Mouse (Mus musculus): ENCODE measurements around the gene Igfbp1.
"Not testable (repeated sequence)": the region's sequence is repeated elsewhere in the genome, so short reads cannot be mapped to it uniquely, and the experiment has no call there.

Gene Igfbp1

DNA sequence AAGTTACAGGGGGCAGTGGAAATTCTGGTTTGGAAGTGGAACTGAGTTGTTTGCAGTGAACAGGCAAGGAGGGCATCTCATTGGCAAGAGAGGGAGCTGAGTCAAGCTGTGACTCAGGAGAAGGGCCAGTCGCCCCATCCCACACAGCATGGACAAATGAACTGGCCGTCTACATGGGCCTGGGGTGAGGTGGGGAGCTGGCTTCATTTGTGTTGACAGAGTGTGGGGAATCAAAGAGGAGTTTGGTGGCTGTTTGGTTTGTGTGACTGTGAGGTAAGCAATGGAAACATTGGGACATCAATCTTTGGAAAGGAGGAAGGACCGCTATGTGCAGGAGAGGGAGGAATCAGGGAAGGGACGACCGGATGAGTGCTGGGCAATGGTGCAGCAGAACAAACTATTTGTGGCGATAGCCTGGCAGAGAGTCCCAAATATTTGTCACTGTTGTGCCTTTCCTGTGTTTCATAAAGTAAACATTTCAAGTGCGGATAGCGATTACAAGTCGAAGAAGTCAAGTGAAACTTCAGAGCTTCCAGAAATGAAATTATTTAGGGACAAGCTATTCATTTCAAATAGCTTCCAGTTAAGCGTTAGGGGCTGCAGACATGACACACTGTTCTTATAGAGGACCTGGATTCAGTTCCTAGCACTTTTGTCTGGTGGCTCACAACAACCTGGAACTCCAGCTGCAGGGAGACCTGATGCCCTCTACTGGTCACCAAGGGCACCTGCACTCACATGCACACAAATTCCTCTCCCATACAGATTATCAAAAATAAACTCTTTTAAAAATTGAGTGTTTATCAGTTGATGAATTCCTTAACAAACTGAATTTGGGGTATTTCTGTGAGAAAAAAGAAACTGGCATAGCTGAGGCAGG, 2.9 kb upstream of the Igfbp1 start:
- peak; percentile 22 for DNase-seq (ENCODE audit: inconsistent ontology term)

DNA sequence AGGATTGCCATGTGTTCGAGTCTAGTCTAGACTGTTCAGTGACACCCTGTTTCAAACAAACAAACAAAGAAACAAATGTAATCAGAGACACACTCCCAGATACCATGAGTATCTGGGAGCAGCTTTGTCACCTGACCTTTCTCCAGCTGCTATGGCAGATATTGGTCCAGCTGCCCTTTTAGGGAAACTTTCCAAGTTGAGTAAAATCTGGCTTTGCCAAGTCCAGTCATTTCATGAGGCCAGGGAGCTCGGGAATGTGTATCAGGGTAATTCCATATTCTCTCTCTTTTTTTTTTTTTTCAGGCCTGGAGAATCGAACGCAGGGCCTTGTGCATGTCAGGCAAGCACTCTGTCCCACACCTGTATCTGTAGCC, 2.3 kb upstream of the Igfbp1 start:
- DNase-seq (ENCODE audit: inconsistent ontology term): no peak

DNA sequence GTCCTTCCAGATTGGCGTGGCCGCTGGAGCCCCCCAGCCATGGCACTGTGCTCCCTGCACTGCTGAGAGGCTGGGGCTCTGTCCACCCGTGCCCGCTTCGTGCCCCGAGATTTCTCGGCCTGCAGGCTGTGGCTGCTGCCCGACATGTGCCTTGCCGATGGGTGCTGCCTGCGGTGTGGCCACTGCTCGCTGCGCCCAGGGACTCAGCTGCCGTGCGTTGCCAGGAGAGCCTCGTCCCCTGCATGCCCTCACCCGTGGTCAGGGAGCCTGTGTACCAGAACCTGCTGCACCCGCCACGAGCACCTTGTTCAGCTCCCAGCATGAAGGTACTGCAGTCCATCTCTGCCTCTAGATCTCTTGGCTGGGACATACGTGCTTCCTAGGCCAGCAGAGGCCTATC, 424 bp downstream of the Igfbp1 start:
- no peak for DNase-seq (ENCODE audit: inconsistent ontology term)

DNA sequence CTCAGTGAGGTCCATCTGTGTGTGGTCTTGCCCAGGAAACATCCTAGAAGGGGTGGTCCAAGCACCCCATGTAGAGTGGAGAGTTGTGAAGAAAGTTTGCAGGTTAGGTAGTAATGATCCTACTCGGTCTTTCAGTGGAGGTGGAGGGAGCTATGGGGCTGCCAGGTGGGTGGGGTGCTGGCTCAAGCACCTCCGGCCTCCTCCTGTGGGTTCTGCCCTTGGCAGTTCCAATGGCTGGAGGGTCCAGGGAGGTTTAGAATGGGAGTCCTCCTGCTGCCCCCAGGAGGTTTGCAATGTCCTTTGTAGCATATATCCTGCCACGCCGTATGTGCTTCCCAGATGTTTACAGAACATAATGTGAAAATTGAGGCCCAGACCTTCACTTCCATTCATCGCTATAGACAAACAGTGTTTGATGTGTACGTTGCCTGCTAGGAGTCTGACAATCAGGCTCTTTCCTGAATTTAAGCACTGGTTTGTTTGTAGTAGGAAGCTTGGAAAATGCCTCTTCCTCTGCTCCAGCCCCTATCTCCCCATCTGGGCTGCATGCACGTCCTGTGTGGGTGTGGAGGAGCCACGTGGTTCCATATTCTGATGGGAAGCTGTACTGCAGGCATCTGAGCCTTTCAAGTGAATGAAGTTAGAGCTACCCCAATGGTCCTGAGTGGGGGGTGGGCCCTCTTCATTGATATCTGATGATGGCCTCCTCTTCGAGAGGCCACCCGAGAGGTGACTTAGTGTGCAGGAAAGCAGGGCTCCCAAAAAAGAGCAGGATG, 1.1 kb downstream of the Igfbp1 start:
- DNase-seq (ENCODE audit: inconsistent ontology term): no peak

DNA sequence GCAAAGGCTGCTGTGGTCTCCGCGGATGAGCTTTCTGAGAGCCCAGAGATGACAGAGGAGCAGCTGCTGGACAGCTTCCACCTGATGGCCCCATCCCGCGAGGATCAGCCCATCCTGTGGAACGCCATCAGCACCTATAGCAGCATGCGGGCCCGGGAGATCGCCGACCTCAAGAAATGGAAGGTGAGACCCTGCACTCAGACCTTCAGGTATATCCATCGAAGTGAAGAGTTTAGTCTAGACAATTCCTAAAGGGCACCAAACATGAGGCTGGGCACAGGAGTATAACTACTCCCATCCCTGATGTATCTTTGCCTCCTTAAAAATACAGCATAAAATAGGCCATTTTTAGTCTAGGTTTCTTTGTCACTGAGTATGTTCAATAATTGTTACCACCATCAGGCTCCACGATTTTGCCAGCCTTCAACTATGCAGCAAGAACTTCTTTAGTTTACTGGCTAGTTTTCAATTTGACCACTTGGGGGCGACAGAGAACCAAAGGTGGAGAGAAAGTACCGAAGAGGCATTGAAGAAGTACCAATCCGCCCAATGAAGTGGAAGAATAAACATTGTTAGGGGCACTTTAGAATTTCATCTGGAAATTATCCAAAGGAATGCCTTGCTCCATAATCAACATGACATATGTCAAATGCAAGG, 2.3 kb downstream of the Igfbp1 start:
- peak; percentile 48 for DNase-seq (ENCODE audit: inconsistent ontology term)

DNA sequence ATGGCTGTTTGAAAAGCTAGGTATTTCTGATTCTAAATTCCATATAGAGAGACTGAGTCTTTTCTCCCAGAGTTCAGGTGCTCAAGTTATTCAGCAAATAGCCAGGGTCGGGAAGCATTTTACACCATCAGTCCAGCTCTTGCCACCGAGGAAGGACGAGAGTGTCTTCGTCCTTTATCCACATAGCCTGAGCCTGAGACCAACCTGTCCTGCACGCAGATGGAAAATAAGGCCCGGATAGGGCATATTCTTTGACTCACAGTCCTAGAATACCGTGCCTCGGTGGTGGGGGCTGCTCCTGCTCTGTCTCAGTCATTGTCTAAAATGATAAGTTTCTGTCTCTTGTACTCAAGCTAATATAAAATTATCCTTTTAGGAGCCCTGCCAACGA, 2.8 kb downstream of the Igfbp1 start:
- no peak for DNase-seq (ENCODE audit: inconsistent ontology term)

DNA sequence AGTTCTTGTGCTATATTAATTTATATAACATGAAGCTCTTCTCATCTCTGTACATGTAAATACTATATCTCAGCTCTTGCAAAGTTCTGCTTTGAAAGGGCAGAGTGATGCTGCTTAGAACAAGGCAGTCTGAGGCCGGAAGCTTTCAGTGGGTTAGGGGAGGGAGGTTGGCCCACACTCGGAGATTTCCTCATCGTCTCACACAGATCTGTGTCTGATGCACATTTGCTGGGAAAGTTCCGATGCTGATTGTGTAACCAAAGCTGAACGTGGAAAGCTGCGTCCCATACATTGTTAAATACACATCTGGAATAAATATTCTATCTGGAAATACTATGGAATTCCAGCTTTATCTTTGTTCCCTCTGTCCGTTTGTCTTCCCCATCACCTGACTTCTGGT, 4.6 kb downstream of the Igfbp1 start:
- DNase-seq (ENCODE audit: inconsistent ontology term): no peak

DNA sequence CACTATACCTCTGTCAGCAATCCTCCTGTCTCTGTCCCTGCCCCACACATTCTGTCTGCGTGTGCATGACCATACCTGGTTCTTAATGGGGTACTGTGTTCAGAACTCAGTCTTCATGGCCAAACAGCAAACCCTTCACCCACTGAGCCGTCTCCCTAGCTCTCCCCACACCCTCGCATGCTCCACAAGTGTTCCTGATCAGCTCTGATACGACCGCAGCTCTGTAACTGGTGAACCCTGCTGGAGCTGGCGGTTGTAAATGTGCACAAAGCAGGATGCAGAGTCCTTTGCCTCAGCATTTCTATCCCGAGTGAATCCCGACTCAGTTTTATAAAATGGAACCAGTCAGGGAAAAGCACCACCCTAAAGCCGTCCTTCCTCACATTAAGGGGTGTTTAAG, 6.3 kb downstream of the Igfbp1 start:
- DNase-seq (ENCODE audit: inconsistent ontology term): no peak

DNA sequence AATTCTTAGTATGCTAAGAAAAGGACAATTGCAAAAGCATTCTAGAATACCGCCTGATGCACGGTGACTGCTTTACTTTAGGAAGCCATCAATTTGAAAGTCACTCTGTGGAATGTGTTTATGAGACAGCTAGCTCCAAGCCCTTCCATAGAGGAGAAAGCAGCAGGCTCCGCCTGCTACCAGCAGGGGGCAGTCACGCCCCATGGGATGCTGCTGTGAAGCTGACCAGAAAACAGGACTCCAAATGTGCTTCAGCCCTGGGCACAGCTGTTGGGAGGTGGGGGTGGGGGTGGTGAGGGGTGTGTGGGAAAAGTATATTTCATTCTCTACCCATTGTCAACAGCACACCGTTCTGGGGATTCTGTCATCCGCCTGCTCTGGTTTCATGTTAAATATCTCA, 12.8 kb downstream of the Igfbp1 start:
- DNase-seq (ENCODE audit: inconsistent ontology term): peak; percentile 70

DNA sequence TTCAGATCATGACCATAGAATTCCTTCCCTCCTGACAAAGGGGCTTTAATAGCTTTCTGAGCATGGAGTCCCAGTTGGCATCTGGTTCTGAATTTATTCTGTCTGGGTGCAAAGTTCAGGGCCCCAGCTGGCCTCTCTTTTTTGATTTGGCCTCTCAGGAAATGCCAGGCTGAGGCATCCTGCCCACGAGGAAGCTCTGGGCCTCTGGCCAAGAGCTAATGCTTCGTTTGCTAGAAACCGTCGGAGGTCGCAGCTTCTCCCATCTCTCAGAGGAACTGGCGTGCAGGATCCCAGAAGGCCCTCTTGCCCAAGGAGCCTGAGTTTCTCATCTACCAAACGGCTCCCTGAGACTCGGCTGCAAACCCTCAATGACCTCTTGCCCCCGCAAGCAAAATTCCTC, 13.6 kb downstream of the Igfbp1 start:
- DNase-seq (ENCODE audit: inconsistent ontology term): peak; percentile 63

DNA sequence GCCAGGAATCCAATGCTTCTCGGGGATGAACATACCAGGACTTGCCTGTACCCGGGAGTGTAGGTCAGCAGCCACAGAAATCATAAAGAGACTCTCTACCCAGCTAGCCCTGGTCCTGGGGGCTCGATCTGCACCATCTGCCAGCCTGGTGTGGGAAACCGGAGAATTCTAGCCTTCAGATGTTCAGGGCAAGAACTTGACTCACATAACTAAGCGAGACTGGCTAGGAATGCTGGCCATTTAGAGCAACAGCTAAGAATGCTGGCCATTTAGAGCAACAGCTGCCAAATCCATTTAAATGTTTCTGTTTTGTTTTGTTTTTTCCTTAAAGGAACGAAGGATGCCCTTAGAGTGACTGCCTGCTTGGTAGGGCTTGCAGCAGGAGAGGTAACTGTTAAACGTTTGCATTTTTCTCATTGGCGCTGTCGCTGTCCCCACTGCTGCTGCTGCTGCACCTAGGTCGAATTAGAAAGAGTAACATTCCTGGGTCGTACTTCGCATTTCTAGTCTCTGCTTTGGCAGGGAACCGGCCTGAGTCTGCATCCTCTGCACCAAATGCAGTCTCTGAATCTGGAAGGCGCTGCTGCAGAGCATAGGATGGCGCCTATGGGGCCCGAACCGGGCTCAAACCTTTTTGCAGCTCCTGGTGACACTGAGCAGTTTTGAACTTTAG, 14.7 kb downstream of the Igfbp1 start:
- DNase-seq (ENCODE audit: inconsistent ontology term): peak; percentile 71

DNA sequence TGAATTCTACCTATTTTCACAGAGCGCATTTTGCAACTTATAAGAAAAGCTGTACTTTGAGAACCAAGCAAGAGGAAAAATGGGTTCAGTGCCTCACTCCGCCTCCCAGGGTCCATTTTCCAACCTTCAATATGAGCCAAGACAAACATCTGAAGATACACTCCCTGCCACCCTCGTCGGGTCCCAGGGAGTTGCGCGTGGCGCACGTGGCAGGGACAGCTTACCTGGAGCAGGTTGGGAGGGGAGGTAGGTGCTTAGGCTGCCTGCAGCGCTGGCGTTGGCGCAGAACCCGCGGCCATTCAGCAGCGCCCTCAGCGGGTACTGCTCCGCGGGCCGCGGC, 15.5 kb downstream of the Igfbp1 start:
- DNase-seq (ENCODE audit: inconsistent ontology term): no peak

DNA sequence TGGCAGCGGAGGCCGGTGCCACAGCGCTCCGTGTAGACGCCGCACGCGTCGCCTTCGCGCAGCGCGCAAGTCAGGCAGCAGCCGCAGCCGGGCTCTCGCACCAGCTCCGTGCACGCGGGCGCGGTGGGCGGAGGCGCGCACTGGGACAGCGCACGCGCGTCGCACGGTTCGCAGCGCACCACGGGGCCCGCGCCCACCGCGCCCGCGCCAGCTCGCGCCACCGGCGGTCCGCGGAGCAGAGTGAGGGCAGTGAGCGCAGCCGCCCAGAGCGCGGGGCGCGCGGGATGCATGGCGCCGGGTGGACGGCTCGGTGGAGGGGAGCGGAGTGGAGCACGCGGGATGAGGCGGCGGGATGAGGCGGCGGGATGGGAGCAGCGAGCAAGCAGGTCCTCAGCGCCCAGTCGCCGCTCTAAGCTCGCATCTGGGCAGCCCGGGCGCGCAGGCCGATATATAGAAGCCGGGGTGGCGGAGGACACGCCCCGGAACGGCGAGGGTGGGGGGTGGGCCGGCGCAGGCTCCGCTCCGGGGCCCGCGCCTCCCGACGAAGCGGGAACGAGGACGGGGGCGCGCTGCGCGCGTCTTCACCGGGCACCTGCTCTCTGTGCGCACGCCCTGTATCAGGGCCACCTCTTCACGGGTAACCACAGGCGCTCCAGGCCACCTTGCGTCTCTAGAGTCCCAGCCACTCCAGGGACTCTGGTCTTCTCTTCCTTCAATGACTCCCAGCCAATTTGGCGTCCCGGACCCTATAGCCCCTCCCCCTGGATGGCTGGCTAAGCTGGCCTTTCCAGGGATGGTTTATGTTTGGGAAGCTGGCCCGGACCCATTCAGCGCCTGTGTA, 16.1 kb downstream of the Igfbp1 start, which contains the start of gene Igfbp3:
TSS of gene Igfbp3 (minus strand) at position 423 of the 841 bp plus-strand sequence.
- DNase-seq (ENCODE audit: inconsistent ontology term): peak; percentile 75

DNA sequence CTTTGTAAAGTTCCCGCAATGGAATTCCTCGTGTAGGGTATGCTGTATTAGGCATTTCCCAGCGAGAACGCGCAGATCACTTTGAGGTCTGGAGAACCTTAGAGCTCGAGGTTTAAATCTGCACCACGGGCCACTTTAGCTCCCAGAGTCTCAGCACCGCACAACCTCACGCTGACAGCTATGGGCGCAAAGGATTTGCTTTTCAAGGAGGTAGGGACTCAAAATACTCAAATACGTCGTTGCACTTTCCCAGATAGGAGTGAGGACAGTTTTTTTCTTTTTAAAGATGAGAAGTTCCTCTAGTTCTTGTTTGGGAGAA, 16.7 kb downstream of the Igfbp1 start:
- DNase-seq (ENCODE audit: inconsistent ontology term): no peak

DNA sequence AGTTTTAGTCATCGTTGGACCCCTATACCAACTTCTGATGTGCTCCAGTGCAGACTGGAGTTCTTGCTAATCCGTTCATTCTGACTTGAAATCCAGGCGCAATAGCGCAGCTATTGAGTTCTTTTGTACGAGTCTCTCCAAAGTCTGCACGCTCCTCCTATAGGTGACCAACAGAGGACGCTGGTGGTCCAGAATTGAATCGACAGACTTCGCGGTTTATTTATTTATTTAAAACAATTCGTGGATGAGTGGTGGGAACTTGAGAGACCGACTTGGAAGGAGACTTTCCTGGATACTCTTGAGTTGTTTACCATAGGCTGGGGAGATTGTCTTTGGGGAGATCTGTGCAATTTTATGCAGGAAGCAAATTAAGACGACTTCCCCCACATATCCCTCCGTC, 17.2 kb downstream of the Igfbp1 start:
- DNase-seq (ENCODE audit: inconsistent ontology term): peak; percentile 53

DNA sequence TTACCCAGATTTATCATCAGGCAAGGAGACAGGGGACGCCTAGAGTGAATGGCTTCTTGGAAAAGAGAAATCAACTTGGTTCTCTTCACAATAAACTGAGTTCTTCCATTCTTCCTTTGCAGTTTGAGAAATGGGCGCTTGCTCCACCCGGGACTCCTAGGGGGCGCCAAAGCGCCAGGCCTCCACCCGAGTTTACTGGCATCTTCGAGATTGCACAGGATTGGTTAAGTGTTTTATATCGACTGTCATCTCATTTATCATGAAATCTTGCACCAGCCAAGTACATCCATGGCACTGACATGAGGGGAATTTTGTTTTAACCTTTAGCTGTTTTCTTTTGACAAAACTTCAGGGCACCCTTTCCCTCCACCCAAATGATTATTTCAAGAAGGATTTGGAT, 18.1 kb downstream of the Igfbp1 start:
- DNase-seq (ENCODE audit: inconsistent ontology term): peak; percentile 53

DNA sequence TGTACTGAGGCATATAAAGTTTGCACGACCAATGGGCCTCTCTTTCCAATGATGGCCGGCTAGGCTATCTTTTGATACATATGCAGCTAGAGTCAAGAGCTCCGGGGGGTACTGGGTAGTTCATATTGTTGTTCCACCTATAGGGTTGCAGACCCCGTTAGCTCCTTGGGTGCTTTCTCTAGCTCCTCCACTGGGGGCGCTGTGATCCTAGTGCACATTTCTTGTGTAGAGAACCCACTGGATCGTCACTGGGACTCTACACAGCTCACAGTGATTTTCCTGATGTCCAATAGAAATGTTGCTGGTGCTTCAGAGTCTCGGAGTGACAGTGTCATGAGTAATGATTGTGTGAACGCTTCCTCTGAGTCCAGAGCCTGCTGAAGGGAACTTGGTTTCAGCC, 24.2 kb downstream of the Igfbp1 start:
- not testable (repeated sequence) for DNase-seq (ENCODE audit: inconsistent ontology term)

DNA sequence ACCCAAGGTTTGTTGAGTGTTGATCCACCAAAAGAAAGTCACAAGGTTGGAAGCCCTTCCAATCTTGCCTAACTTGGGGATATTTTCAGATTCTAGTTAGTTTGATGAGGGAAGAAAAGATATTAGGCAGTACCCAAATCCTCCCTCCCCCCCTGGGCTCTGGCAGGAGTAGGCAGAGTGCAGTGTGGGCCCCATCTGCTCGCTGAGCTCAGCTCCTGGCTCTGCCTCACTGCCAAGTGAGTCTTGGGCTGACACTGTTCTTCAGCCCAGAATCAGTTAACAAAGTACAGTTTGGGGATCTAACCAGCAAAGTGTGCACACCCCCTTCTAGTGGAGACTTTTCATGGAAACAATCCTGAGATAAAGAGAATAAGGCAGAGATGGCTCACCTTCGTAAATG, 28.6 kb downstream of the Igfbp1 start:
- no peak for DNase-seq (ENCODE audit: inconsistent ontology term)

DNA sequence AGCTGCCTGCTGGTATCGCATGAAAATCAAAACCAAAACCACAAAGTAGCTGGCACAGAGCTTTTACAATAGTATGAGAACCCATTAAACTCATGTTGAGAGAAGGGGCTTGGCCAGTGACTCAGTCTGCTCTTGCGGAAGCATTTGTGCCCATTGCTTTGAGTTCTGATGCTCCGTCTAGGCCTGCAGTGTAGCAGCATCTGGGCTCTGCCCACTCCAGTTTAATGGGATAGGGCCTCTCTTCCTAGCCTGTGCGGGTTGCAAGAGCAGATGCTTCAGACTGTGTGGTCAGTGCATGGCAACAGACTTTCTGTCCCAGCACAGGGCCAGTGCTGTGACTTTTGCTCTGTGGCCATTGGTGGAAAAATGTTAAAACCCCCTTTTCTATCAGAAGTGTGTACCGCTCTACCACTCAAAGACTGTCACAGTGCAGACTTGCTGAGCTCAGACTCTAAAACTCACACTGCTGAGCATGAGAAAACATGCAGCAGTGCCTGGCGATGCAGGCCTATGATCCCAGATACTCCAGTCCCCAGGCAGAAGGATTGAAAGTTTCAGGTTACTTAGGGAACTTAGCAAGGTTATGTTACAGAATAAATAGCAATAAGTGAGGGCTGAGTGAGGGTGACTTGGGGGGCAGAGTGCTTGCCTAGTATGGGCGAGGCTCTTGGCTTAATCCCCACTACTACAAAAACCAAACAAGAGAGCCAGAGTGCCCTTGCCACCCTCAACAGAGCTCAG, 29.4 kb downstream of the Igfbp1 start:
- no peak for DNase-seq (ENCODE audit: inconsistent ontology term)

DNA sequence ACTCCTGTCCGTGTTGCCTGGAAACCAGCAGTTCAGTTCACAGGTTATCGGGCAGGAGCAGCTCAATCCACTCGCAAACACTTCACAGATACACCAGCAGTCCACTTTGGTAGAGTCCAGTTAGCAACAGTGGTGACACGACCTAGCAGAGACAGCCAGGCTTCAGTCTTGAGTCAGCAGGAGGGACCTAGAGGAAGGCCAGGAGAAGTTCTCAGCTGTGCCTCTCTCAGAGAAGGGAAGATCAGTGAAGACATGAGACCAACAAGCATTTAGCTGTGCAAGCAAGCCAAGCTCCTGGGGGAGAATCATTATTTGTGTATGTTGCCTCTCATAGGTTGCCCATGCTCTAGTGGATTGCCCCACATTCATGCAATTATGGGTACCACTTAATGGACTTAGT, 30.5 kb downstream of the Igfbp1 start:
- no peak for DNase-seq (ENCODE audit: inconsistent ontology term)

DNA sequence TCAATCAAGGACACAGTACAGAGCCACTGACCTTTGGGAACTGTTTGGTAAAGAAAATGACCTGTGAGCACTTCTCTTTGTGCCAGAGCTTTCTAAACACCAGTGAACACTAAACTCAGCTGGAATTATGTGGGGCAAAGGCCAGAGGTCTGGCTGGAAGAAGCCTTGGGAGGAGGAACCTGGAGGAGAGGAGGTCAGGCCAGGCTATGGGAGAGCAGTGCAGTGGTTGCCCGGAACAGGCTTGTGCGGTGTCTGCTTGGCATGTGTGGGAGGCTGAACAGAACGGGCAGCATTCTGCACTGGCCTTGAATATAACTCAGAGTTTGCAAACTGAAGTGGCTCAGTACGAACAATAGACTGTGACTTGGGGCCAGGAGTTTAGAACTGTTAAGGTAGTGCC, 32.4 kb downstream of the Igfbp1 start:
- DNase-seq (ENCODE audit: inconsistent ontology term): no peak

All from Muller cell, postnatal 12 days (primary cell).